Mouse (Mus musculus) liver, postnatal 0 days (tissue): ENCODE results near the gene Eif5a2. TPM values are rescaled to one million over a fixed set of nuclear protein-coding genes. Genes with fewer than 3 reads are reported as not detected.
A peak's percentile ranks its signal among the peaks of the same experiment; 100 is the strongest.

ENCODE experiments used
- ATAC-seq: fragments of 200-750 bp; cut with Nextera tagmentation; 2 replicates; pipeline ENCODE4 v1.8.0; 2017; ENCODE audit warnings: mild to moderate bottlenecking, moderate library complexity
- DNase-seq: peaks from one replicate; pipeline ENCODE4 v3.0.0-alpha.2; 2016
- H3K27ac ChIP-seq: fragments of 300-500 bp; sonication (generic); 2 replicates; pipeline ENCODE4 v1.5.1; 2014; ENCODE audit warnings: antibody characterized with exemption, moderate library complexity, mild to moderate bottlenecking, low read depth
- H3K27me3 ChIP-seq: fragments of 300-500 bp; sonication (generic); 2 replicates; pipeline ENCODE4 v1.6.1; 2014; ENCODE audit warnings: low read length, control low read depth, mixed read lengths; ENCODE audit not compliant: insufficient read depth
- H3K36me3 ChIP-seq: fragments of 300-500 bp; sonication (generic); replicated peaks from 2 replicates; pipeline ENCODE4 v1.6.1; 2014; ENCODE audit warnings: mild to moderate bottlenecking, control low read depth, low read length, moderate library complexity, mixed read lengths; ENCODE audit not compliant: insufficient read depth
- H3K4me1 ChIP-seq: fragments of 300-500 bp; sonication (generic); 2 replicates; pipeline ENCODE4 v1.6.1; 2014; ENCODE audit warnings: antibody characterized with exemption, mild to moderate bottlenecking, control low read depth; ENCODE audit not compliant: insufficient read depth
- H3K4me2 ChIP-seq: fragments of 300-500 bp; sonication (generic); 2 replicates; pipeline ENCODE4 v1.6.1; 2014; ENCODE audit warnings: low read depth, mild to moderate bottlenecking, low read length, moderate library complexity, mixed read lengths
- H3K4me3 ChIP-seq: fragments of 300-500 bp; sonication (generic); 2 replicates; pipeline ENCODE4 v1.5.1; 2014; ENCODE audit warnings: low read depth, low read length
- H3K9ac ChIP-seq: fragments of 300-500 bp; sonication (generic); replicated peaks from 2 replicates; pipeline ENCODE4 v1.6.1; 2014; ENCODE audit warnings: mild to moderate bottlenecking, moderate library complexity
- H3K9me3 ChIP-seq: fragments of 300-500 bp; sonication (generic); 2 replicates; pipeline ENCODE4 v1.6.1; 2016; ENCODE audit warnings: mild to moderate bottlenecking, control low read depth, low read length, mixed read lengths
- CTCF ChIP-seq: sonication (generic); IDR thresholded peaks from 2 replicates; pipeline ENCODE4 v1.5.1; 2016; ENCODE audit warnings: antibody characterized with exemption, low read depth
- EP300 ChIP-seq: IDR thresholded peaks from 2 replicates; pipeline ENCODE4 v1.6.1; 2016; ENCODE audit warnings: antibody characterized with exemption, low read depth, mild to moderate bottlenecking
- WGBS: fragments of 180-500 bp; shearing (Covaris S2); extraction: QIAGEN DNeasy Blood & Tissue Kit; methylation state at CpG from one replicate; pipeline ENCODE4 v1.1.7; 2014; ENCODE audit not compliant: insufficient replicate concordance; 5-methylcytosine and 5-hydroxymethylcytosine counted together
- polyA plus RNA-seq: library from polyadenylated mRNA; unstranded; fragments of >200 nt; fragmentation: Nextera tagmentation; extraction: Ambion mirVana; gene quantifications from 2 replicates; pipeline ENCODE4 v1.2.1, GENCODE M21; 2015

Gene Eif5a2
- polyA plus RNA-seq, 1 experiment from 2014 or later = 1.4 TPM

DNA sequence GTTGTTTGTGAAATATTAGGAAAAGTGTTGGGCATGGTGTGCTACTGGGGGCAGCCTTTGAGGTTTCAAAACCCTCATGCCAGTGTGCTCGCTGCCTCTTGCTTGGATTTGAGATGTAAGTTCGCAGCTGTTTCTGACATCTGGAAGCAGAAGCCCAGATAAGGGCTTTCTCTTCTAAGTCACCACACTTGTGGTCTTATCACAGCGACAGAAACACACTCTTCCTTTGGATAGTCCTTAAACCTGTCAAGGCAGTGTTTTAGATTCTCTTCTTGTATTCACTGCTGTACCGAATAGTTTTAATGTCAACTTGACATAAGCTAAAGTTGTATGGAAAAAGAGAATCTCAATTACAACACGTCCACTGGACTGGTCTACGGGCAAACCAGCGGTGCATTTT lies 5.7 kb upstream of the Eif5a2 start:
- no peaks in the 10 kb centered on the region for H3K9me3 ChIP-seq
- peaks cover 13% of the 10 kb centered on the region; the same call in 1 of the 2 replicates for H3K4me1 ChIP-seq
- ATAC-seq = peak; percentile 78
- 54% methylated on average over 7 of the region's 7 CpGs for WGBS
- DNase-seq = peak; percentile 19
- peak overlapping the region; percentile 53 for H3K4me2 ChIP-seq
- H3K36me3 ChIP-seq = no peaks in the 10 kb centered on the region
- TF ChIP-seq CTCF (no peak), EP300 (peak; percentile 93)
- H3K27me3 ChIP-seq = no peaks in the 10 kb centered on the region
- H3K4me3 ChIP-seq = peak overlapping the region; percentile 2; the same call in 1 of the 2 replicates
- peak overlapping the region; percentile 85 for H3K27ac ChIP-seq
- H3K9ac ChIP-seq = no peak overlapping the region

DNA sequence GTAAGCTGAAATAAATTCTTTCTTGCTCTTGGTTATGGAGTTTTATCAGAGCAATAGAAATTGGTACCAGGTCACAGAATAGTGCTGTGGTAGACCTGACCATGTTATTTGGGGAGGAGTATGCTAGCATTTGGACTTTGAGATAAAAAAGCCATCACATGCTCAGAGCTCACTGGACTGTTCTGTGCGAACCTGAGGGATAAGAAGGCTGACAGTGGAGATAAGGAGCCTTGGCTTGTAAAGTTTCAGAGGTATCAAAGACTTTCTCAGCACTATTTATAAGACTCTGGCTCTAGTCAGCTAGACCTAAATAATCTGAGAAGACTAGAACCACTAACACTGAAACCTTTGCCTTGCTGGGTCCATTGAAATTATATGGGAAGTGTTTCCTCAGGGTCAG lies 5.1 kb upstream of the Eif5a2 start:
- peaks cover 16% of the 10 kb centered on the region for H3K4me1 ChIP-seq
- 41% methylated on average over 1 of the region's 1 CpGs for WGBS
- H3K9ac ChIP-seq = 0 out of 2 replicates have a peak overlapping the region, but pooled peaks have one; percentile 39
- H3K27me3 ChIP-seq = no peaks in the 10 kb centered on the region
- H3K9me3 ChIP-seq = no peaks in the 10 kb centered on the region
- TF ChIP-seq CTCF (no peak), EP300 (peak; percentile 88)
- H3K4me2 ChIP-seq = peak overlapping the region; percentile 53
- H3K36me3 ChIP-seq = no peaks in the 10 kb centered on the region
- peak overlapping the region; percentile 85 for H3K27ac ChIP-seq
- ATAC-seq = peak; percentile 92
- peak; percentile 22 for DNase-seq
- peak overlapping the region; percentile 2; the same call in 1 of the 2 replicates for H3K4me3 ChIP-seq

DNA sequence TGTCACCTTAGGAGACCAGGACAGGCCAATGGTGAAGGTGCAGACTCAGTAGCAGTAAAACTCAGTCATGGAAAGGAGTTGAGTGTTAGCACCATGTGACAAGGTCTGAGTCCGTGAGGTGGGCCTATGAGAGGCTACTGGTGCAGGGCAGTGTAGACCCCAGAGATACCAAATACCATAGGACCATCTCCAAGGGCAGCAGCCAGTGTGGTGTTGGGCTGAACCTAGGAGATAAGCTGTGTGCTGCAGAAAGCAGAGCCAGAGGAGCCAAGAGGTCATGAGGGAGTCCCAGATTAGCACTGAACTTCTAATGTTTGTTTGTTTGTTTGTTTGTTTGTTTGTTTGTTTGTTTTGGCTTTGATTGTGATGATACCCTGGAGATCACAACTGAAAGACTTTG lies 4.6 kb upstream of the Eif5a2 start:
- 52% methylated on average over 1 of the region's 1 CpGs for WGBS

GRCm38 (mm10) chr3:28780511-28780910 lies 565 bp upstream of the Eif5a2 start:
- Histone ChIP-seq H3K27me3 (no peaks in the 10 kb centered on the region), H3K4me2 (no peak overlapping the region), H3K27ac (no peak overlapping the region), H3K36me3 (no peaks in the 10 kb centered on the region), H3K4me3 (no peak overlapping the region), H3K9ac (no peak overlapping the region), H3K9me3 (no peaks in the 10 kb centered on the region), H3K4me1 (peaks cover 17% of the 10 kb centered on the region)
- DNase-seq (no peak), ATAC-seq (no peak)
- WGBS = 71% methylated on average over 9 of the region's 9 CpGs
- TF ChIP-seq CTCF (no peak), EP300 (no peak)

More for the DNA sequence above, 4.6 kb upstream of the Eif5a2 start:
- H3K27me3 ChIP-seq = no peaks in the 10 kb centered on the region
- DNase-seq (peak; percentile 30), ATAC-seq (peak; percentile 60)
- no peaks in the 10 kb centered on the region for H3K36me3 ChIP-seq
- H3K9ac ChIP-seq = 0 out of 2 replicates have a peak overlapping the region, but pooled peaks have one; percentile 39
- TF ChIP-seq CTCF = no peak
- peak; percentile 63; the same call in 1 of the 2 replicates for TF ChIP-seq EP300
- H3K27ac ChIP-seq = peak overlapping the region; percentile 85
- peak overlapping the region; percentile 53 for H3K4me2 ChIP-seq
- peaks cover 19% of the 10 kb centered on the region for H3K4me1 ChIP-seq
- H3K4me3 ChIP-seq = no peak overlapping the region
- no peaks in the 10 kb centered on the region for H3K9me3 ChIP-seq

GRCm38 (mm10) chr3:28781422-28781821 lies 346 bp downstream of the Eif5a2 start:
- Histone ChIP-seq H3K4me1 (peaks cover 17% of the 10 kb centered on the region), H3K4me3 (peak overlapping the region; percentile 70), H3K36me3 (no peaks in the 10 kb centered on the region), H3K4me2 (peak overlapping the region; percentile 92), H3K9me3 (no peaks in the 10 kb centered on the region), H3K27me3 (no peaks in the 10 kb centered on the region), H3K9ac (peak overlapping the region; percentile 70), H3K27ac (0 out of 2 replicates have a peak overlapping the region, but pooled peaks have one; percentile 3)
- no peak for DNase-seq
- TF ChIP-seq EP300 (no peak), CTCF (no peak)
- 1% methylated on average over 40 of the region's 41 CpGs for WGBS
- peak; percentile 53 for ATAC-seq

DNA sequence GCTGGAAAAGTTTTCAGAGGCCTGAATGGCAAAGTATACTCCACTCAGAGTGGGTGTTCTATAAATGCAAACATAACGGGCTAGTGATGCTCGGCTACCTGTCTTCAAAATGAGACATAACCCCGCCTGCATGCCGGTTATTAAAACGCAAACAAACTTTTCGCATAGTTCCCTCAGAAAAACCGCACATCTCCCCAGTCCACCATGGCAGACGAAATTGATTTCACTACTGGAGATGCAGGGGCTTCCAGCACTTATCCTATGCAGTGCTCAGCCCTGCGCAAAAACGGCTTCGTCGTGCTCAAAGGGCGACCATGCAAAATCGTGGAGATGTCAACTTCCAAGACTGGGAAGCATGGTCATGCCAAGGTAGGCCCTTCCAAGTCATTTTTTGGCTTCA lies 772 bp downstream of the Eif5a2 start:
- Histone ChIP-seq H3K4me1 (peaks cover 17% of the 10 kb centered on the region), H3K9ac (peak overlapping the region; percentile 70), H3K36me3 (no peaks in the 10 kb centered on the region), H3K27ac (no peak overlapping the region), H3K9me3 (no peaks in the 10 kb centered on the region), H3K27me3 (no peaks in the 10 kb centered on the region), H3K4me2 (peak overlapping the region; percentile 92), H3K4me3 (peak overlapping the region; percentile 70)
- ATAC-seq (no peak), DNase-seq (no peak)
- TF ChIP-seq EP300 (no peak), CTCF (no peak)
- 34% methylated on average over 14 of the region's 14 CpGs for WGBS

DNA sequence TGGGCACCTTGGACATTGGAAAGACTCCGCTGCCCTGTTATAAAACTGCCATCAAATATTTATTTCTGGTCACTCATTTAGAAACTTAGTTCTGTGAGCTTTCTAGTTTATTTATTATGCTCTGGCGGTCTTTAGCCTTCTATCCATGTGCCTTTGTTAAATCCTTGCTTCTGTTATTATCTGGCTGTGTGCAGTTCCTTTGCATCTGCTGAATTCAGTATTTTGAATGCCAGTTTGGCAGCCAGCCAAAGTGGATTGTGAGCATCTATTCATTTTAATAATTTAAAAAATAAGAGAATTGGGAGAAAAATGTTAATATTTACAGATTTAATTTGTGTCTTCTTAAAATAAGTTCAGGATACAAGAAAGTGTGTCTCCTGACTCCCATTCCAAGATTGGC lies 3.1 kb downstream of the Eif5a2 start:
- Histone ChIP-seq H3K4me2 (no peak overlapping the region), H3K27me3 (no peaks in the 10 kb centered on the region), H3K27ac (no peak overlapping the region), H3K4me1 (peaks cover 14% of the 10 kb centered on the region), H3K36me3 (no peaks in the 10 kb centered on the region), H3K9me3 (no peaks in the 10 kb centered on the region), H3K4me3 (no peak overlapping the region), H3K9ac (no peak overlapping the region)
- ATAC-seq (no peak), DNase-seq (no peak)
- no peak for TF ChIP-seq EP300
- TF ChIP-seq CTCF = no peak
- WGBS = 81% methylated on average over 2 of the region's 2 CpGs
